Mouse (Mus musculus) layer of hippocampus, adult 11-12 months (tissue): ENCODE results near the gene Gm21586.
"Not testable (repeated sequence)": the region's sequence is repeated elsewhere in the genome, so short reads cannot be mapped to it uniquely, and the experiment has no call there.

Source experiments
- DNase-seq: peaks from one replicate; pipeline ENCODE4 v3.0.0; 2022; ENCODE audit warnings: low spot score

Gene Gm21586

GRCm38 (mm10) chr4:42439078-42439477 is at the start of gene Gm21586:
Gm21586 (plus strand) TSS chr4:42439378.
- not testable (repeated sequence) for DNase-seq

GRCm38 (mm10) chr4:42466452-42466851 is 27.3 kb downstream of the Gm21586 start, which contains the start of gene Gm2163:
Gm2163 (plus strand) TSS chr4:42466752.
- not testable (repeated sequence) for DNase-seq
